Mouse (Mus musculus) MEL (cell line): ENCODE data around the gene Gm1043.

Experiments used
- CTCF ChIP-seq, 3 experiments: IDR thresholded peaks in 2 of 3; conservative IDR thresholded peaks in 1 of 3; 2 replicates each; pipeline ENCODE4 v1.5.1; 2011 to 2012; ENCODE audit warnings: low read length in 3 of 3, low read depth in 2 of 3, mild to moderate bottlenecking in 2 of 3, improper control_type of control experiment in 1 of 3, inconsistent platforms in 1 of 3, mixed read lengths in 1 of 3, moderate library complexity in 1 of 3; ENCODE audit not compliant: control insufficient read depth in 1 of 3, insufficient read depth in 1 of 3, poor library complexity in 1 of 3, severe bottlenecking in 1 of 3
- GATA1 ChIP-seq: IDR thresholded peaks from 2 replicates; pipeline ENCODE4 v1.6.1; 2011; ENCODE audit warnings: low read depth, low read length, improper control_type of control experiment
- HCFC1 ChIP-seq: IDR thresholded peaks from 2 replicates; pipeline ENCODE4 v1.6.1; 2012; ENCODE audit warnings: low read depth, mild to moderate bottlenecking, inconsistent platforms, low read length, improper control_type of control experiment, moderate library complexity
- MAX ChIP-seq: IDR thresholded peaks from 2 replicates; pipeline ENCODE4 v1.6.1; 2011; ENCODE audit warnings: low read length, improper control_type of control experiment
- MAZ ChIP-seq: IDR thresholded peaks from 2 replicates; pipeline ENCODE4 v1.6.1; 2012; ENCODE audit warnings: low read depth, mild to moderate bottlenecking, inconsistent platforms, low read length, improper control_type of control experiment
- MXI1 ChIP-seq: IDR thresholded peaks from 2 replicates; pipeline ENCODE4 v1.6.1; 2011; ENCODE audit warnings: mild to moderate bottlenecking, low read depth, low read length, improper control_type of control experiment
- POLR2A ChIP-seq, 2 experiments: IDR thresholded peaks; 2 replicates each; pipeline ENCODE4 v1.6.1; 2011 to 2012; ENCODE audit warnings: low read length in 2 of 2, mild to moderate bottlenecking in 2 of 2, control low read depth in 1 of 2, improper control_type of control experiment in 1 of 2, low read depth in 1 of 2, moderate library complexity in 1 of 2; ENCODE audit not compliant: control insufficient read depth in 1 of 2, insufficient read depth in 1 of 2, poor library complexity in 1 of 2
- RAD21 ChIP-seq: IDR thresholded peaks from 2 replicates; pipeline ENCODE4 v1.6.1; 2011; ENCODE audit warnings: mild to moderate bottlenecking, low read depth, low read length, improper control_type of control experiment
- RCOR1 ChIP-seq: IDR thresholded peaks from 2 replicates; pipeline ENCODE4 v1.6.1; 2012; ENCODE audit warnings: low read depth, mild to moderate bottlenecking, inconsistent platforms, low read length, improper control_type of control experiment
- USF1 ChIP-seq: IDR thresholded peaks from 2 replicates; pipeline ENCODE4 v1.6.1; 2014; ENCODE audit warnings: low read depth, mild to moderate bottlenecking, inconsistent platforms, low read length, improper control_type of control experiment, moderate library complexity
- ZC3H11A ChIP-seq: IDR thresholded peaks from 2 replicates; pipeline ENCODE4 v1.6.1; 2012; ENCODE audit warnings: low read depth, mild to moderate bottlenecking, inconsistent platforms, low read length, improper control_type of control experiment

GRCm38 (mm10) chr5:37042934-37043333 is 42.2 kb upstream of the Gm1043 start:
- TF ChIP-seq MAX = no peak
- TF ChIP-seq CTCF (IDR thresholded peaks at IDR 0.05 in 2 of 3, conservative IDR thresholded peaks at IDR 0.05 in 1 of 3; ENCODE audit: control insufficient read depth in 1 of 3, insufficient read depth in 1 of 3, low read depth in 2 of 3, low read length in 3 of 3, poor library complexity in 1 of 3, severe bottlenecking in 1 of 3) = no peak
- no peak for TF ChIP-seq GATA1
- TF ChIP-seq HCFC1 = no peak
- TF ChIP-seq MXI1 = no peak
- TF ChIP-seq RCOR1 = no peak
- TF ChIP-seq ZC3H11A = no peak
- TF ChIP-seq RAD21 = no peak
- TF ChIP-seq MAZ = no peak
- no peak for TF ChIP-seq USF1
- no peak for TF ChIP-seq POLR2A (IDR thresholded peaks at IDR 0.05; ENCODE audit: control insufficient read depth in 1 of 2, insufficient read depth in 1 of 2, low read depth in 1 of 2, low read length in 2 of 2, poor library complexity in 1 of 2)
